Mouse (Mus musculus) brain, embryonic 18.5 days (tissue): ENCODE data around the gene Aicda.
"Not testable (repeated sequence)": the region's sequence is repeated elsewhere in the genome, so short reads cannot be mapped to it uniquely, and the experiment has no call there.

ENCODE experiments used
- DNase-seq: peaks from one replicate; pipeline ENCODE4 v3.0.0-alpha.2; 2012; ENCODE audit warnings: low read depth, low spot score

The Aicda gene

DNA sequence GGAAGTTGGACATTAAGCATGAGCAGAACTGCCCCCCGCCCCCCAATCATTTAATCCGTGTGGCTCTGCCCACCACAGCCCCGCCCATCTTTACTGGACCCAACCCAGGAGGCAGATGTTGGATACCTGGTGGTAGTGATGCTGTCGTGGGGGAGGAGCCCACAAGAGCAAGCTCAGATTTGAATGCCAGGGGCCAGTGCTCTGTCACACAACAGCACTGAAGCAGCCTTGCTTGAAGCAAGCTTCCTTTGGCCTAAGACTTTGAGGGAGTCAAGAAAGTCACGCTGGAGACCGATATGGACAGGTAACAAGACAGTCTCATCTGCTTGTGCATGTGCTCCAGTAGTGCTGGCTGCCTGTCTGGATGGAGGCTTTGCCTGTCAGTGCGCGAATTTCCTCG, at the start of gene Aicda:
TSS of gene Aicda (plus strand) at position 196 of the 400 bp plus-strand sequence.
- no peak for DNase-seq

DNA sequence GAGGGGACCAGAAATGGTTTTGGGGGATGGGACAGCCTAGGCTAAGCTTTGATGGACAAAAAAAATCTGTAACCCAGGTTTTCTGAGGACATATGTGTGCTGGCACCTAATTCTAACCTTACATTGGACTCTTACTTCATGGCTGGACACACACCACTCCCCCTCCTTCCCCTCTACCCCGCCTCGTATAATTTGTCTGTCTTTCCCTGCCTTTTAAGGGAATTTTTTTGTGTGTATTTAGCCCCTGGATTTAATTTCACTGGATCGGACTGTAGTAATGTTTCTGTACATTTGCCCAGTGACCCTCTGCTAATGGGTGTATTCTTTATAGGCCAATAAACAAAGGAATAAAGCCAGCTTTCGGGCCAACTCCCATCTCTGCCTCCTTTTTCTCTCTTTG, 48.6 kb upstream of the Aicda start:
- no peak for DNase-seq

DNA sequence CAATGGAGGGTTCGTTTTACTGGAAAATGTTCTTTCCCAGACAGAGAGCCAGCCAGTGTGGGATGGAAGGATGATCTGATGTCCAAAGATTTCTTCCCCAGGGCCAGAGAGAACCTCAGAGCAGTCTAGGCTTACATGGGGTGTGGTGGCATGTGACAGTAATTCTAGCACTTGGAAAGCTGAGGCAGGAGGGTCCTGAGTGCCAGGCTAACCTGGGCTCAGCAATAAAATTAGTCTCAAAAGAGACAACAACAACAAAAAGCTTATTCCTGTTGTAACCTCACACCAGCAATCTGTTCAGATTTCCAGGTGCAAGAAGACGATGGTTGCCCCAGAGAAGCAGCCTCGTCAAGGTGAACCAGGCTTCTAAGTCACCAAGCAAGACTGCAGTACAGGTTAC, 48.1 kb upstream of the Aicda start, which contains the start of gene Mfap5:
TSS of gene Mfap5 (plus strand) at position 301 of the 400 bp plus-strand sequence.
- no peak for DNase-seq

DNA sequence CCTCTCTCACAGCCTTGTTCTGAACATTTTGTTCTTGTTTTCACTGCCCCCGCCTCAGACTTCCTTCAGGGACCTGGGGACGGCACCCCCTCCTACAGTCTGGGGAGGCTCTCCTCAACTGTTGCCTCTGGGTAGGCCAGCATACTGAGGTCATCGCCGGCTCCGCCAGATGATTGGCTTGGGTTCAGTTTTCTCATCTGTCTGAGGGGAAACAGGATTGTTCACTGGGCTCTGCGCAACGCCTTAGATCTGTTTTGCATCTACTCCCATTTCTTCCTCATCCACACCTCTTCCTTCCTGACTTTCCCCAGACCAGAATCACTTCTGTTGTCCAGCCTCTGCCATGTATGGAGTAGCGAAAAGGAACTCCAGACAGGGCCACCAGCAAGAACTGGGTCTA, 45.1 kb upstream of the Aicda start:
- DNase-seq: no peak

DNA sequence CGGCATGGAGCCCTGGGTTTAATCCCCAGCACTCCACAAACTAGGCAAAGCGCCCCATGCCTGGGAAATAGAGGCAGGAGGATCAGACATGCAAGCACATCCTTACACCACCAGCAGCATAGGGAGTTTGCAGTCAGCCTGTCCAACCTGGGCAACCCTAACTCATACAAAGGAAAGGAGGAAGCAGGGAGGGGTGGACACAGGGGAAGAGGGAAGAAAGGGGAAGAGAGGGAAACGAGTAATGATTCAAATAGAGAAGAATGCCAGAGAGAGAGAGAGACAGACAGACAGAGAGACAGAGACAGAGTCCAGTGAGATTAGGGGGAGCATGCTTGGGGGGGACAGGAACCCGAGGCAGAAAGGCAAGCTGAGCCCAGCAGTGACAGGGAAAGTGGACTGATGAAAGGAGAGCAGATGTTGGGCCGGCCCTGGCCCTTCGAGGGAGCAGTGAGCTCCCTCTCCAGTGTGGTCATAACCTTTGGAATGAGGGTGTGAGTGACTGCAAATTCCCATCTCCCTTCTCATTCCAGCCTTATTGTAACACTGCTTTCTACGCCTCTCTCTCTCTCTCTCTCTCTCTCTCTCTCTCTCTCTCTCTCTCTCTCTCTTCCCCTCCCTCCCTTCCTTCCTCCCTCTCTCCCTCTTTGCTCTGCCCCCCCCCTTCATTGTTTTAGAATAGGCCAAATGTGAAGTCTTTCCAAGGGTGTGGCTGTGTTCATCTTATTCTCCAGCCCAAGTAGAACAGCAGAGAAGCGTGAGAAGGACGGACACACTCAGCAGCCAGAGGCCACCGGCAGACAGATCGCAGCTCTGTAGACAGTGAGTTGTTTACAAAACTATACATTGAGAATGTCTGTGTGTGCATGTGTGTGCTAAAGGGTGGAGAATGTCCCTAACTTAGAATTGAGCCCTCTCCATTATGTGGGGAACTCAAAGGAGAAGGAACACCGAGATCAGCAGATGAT, 40.4 kb upstream of the Aicda start:
- no peak for DNase-seq

DNA sequence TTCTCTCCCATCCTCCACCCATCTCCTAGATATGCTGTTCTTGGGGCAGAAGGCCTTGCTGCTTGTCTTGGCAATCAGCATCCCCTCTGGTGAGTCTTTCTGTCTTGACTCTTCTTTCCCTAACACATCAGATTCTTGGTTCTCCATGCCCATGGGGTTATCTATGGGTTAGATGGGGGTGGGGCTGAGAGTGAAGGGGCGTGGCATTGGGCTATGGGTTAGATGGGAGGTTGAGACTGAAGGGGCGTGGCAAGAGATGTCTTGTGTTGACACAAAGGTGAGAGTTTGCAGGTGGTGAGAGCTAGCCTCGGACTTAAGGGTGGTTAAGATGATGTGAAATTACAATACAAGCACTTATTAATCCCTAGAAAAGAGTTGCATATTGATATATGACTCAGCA, 39.3 kb upstream of the Aicda start:
- no peak for DNase-seq

DNA sequence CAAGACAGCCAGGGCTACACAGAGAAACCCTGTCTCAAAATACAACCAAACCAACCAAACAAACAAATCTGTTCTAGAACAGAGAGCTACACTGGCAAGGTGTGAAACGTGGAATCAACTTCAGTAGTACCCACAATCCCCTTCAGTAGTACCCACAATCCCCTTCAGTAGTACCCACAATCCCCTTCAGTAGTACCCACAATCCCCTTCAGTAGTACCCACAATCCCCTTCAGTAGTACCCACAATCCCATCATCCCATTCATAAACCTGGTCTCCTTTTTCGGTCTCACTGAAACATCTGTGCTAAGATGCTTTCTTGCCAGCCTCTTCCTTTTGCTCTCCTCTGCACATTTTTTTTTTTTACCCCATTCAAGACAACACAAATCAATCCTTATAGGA, 37.8 kb upstream of the Aicda start:
- not testable (repeated sequence) for DNase-seq

DNA sequence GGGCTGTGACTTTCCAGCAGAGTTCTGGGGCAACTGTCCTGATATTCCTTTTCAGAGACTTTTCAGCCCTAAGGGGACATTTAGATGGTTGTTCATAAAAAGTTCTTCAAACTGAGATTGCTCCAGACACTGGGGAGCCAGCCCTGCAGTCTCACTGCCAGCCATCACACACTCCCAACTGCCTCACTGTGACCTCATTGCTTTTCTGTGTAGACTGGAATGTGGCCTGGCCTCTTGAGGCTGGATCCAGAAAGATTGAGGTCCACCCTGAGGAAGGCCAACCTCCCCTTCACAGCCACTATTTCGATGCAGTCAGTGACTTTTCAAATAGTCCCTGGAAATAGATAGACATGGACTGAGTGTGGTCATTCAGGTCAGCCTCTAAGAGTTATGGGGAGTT, 35.9 kb upstream of the Aicda start:
- no peak for DNase-seq

DNA sequence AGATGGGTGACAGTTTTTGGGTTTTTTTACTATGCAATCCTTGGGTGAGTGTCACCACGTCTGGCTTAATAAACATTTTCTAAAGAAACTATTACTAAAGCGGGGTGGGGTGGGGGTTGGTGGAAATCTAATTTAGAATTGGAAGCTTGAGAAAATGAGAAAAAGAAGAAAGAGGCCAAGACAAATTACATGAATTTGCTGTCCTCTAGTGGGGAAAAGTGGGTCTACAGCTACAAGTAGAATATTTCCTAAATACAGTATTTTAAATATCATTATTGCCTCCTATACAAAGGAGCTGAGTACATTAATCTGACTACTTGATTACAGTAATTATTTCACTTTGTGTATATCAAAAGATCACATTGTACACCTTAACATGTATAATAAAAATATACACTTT, 34.2 kb upstream of the Aicda start:
- no peak for DNase-seq

DNA sequence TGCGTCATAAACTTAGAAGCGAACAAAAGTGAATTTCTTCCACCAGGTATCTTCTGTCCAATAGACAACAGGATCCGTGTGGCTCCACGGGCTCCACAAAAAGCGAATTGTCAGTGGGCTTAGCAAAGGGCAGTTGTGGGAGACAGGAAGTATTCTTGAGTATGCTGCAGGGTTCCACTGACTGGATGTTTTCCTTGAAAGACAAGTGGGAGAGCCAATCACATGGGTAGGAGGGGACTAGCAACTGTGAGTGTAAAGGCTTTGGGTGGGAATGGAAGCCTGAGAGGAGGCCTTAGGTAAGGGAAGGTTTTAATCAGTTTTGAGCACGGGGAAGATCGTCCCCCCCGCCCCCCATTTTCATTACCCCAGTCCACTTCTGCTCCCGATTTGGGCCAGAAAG, 31.0 kb upstream of the Aicda start:
- DNase-seq: peak; percentile 40

DNA sequence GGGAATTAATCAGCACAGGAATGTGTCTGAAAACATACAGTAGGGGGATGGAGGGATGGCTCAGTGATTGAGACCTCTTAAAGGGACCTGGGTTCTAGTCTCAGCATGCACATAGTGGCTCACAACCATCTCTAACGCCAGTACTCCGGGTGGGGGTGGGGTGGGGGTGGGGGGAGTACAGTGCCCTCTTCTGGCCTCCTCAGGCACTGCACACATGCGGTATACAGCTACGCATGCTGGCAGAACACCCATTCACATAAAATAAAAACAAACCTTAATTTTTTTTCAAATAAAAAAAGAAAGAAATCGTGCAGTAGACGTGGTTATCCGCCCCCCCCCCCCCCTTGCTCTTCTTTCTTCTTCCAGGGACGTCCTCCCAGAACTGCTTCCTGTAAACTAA, 30.3 kb upstream of the Aicda start:
- DNase-seq: no peak

DNA sequence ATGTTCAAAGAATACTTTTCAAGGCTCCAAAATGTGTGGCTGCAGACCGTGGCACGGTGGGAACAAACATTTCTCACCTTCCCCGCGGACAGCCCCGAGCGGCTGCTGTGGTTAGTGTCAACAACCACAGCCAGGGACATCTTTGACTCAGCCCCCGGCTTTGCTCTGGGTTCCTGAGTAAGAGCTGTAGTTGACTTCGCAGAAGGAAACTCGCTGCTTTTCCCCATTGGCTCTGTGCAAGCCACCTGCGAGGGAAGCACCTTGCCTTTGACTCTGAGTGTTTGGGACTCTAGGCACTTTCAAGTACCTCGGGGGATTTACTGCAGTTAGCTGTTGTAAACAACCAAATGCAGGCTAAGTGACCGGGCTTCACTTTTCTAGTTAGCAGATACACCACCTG, 26.0 kb upstream of the Aicda start:
- no peak for DNase-seq

DNA sequence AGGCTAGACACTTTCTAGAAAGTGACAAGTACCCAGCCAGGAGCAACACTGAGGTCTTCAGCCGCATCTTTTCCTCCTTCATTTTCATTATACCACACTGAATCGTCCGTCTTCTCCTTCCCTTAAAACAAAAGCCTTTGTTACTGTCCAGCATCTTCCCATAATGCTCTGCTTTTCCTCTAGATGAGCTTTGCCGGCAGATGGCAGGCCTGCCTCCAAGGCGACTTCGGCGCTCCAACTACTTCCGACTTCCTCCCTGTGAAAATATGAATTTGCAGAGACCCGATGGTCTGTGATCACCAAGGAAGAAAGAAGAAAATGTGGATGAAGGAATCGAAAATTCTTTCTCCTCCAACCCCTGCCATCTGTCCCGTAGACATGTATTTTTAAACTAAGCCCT, 25.5 kb upstream of the Aicda start:
- DNase-seq: no peak

DNA sequence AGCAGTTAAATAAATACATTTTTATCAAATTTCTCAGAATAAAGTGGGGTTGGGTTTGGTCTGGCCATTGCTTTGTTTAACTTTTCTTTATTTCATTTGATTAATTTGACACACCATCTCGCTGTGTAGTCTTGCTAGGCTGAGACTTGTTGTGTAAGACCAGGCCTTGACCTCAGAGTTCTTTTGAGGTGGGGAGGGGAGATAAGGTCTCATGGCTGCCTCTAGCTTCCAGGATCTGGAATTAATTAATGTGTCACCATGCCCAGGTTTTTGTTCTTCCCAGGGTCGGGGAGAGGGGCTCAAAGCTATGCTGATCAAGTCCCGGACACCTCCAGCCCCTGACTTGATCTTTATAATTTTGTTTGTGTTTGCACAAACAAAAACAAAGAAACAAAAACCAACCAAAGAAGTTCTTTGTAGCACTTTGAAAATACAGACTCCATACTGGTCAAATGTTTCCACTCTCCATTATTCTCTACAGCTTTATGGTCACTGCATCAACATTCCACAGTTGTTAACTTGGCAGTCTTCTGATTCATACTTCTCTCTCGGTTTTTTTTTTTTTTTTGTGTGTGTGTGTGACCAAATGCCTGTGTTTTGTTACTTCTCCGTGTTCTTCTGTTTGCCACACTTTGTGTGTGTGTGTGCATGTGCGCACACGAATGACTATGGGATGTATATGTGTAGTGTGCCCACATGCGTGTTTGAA, 22.0 kb upstream of the Aicda start:
- DNase-seq: no peak

DNA sequence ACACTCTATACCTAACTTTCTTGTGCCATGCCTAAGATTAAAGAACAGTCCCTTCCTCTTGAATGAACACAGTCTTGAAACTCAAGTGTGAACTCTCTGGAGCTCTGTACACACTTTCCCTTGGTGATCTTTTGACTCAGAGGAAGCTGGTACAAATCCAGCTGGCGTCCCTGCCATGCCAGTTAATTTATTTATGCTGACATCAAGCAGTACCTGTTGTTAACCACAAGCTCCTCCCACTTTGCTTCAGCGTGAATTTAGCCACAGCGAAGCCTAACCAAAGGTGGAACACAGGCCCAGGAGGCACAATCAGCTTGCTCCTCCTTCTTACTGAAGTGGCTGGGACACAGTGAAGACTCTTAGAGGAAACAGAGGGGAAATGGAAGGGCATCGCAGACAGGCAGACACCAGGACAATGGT, 20.7 kb upstream of the Aicda start:
- DNase-seq: no peak

DNA sequence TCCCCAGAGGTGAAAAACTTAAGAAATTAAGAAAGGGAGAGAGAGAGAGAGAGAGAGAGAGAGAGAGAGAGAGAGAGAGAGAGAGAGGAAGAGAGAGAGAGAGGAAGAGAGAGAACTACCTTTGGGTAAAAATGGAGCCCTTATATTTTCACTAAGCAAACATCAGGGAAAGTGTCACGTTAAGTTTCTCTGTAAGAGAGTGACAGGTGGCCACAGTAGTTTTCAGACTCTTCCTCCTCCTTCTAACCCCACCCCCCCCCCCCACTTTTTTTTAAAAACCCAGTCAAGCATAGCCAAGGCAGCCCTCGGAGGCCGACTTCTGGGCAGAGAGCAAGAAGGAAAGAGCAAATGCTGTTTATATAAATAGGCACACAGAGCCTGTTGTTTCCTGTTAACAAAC, 19.6 kb upstream of the Aicda start:
- DNase-seq: no peak

DNA sequence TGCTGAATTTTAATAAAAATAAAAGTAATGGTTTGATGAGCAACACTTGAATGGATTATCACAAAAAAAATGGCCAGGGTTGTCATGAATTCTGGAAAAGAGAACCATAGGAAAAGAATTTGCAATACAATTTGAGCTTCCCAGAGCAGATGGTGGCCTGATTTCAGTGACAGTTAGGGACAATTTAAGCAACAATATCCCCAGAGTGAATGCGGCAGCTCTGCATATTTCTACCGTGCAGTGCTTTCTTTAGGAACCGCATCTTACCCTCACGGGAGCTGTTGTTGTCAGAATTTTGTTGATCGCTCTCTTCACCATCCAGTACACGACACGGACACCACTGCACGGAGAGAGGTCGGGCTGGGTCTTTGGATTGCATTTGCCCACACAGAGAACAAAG, 14.0 kb upstream of the Aicda start:
- DNase-seq: no peak

DNA sequence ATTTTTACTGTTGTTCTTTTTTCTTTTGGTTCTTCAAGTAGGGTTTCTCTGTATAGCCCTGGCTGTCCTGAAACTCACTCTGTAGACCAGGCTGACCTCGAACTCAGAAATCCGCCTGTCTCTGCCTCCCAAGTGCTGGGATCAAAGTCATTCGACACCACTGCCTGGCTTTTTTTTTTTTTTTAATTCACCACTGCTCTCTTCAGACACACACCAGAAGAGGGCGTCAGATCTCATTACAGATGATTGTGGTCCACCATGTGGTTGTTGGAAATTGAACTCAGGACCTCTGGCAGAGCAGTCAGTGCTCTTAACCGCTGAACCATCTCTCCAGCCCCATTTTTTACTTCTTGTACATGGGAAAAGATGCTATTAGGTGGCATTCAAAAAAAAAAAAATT, 11.1 kb upstream of the Aicda start:
- not testable (repeated sequence) for DNase-seq

DNA sequence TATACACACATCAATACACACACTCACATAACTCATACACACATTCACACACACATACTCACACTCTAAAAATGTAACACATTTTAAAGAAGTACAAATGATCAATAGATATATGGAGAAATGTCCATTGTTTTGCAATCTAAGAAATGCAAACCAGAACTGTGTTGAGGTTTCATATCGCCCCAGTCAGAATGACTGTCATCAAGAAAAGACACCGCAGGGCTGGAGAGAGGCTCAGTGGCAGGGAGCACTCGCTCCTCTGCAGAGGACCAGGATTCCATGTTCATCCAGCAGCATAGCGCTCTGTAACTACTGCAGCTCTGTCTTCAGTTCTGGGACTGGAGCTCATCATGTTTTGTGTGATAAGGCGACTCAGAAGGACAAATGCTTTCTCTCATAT, 10.0 kb upstream of the Aicda start:
- DNase-seq: no peak

DNA sequence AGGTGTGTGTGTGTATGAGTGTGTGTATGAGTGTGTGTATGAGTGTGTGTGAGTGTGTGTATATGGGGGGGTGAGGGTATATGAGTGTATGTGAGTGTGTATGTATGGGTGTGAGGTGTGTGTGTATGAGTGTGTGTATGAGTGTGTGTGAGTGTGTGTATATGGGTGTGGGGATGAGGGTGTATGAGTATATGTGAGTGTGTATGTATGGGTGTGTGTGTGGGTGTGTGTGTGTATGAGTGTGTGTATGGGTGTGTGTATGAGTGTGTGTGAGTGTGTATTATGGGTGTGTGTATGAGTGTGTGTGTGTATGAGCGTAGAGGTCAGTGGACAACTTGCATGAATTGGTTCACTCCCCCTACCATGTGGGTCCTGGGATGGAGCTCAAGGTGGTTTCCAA, 8.9 kb upstream of the Aicda start:
- DNase-seq: no peak

DNA sequence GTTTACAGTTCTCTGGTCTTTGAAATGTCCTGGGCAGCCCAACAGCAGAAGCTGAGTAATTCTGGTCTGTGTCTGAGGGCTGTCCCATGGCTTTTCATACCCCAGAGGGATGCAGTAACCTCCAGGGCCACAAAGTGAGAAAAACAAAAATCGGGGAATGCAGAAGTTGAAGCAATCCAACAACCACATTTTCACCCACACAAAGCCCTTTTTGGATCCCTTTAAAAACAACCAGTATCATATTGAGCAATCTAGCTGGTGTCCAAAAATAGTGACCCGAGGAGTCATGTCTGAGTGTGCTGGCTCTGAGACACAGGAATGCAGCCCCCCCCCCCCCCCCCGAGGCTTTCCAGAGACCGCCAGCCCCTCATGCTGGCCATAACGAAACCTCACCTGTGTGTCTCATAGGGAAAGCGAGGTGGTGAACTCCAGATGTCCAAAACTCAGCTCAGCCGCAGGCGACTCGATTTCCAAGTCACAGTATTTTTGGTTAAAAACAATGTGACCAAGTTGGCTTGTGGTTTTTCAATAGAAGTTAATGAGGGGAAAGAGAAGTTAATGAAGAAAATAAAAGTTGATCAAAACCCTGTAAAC, 8.2 kb upstream of the Aicda start:
- no peak for DNase-seq

DNA sequence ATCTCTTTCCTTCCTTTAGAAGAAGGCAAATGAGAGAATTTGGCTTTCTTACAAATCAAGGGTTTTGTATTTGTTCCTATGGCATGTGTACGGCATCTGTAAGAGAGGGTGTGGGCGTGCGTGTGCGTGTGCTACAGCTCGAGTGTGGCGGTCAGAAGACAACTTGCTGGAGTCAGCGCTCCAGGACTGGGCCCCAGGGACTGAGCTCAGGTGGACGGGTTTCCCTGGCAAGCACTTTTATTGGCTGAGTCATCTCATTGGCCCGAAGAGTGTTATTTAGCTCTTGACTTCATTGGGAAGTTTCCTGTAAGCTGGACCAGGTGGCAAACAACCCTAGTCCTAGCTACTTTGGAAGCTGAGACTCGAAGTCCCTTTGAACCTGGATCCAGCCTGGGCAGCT, 7.7 kb upstream of the Aicda start:
- no peak for DNase-seq

DNA sequence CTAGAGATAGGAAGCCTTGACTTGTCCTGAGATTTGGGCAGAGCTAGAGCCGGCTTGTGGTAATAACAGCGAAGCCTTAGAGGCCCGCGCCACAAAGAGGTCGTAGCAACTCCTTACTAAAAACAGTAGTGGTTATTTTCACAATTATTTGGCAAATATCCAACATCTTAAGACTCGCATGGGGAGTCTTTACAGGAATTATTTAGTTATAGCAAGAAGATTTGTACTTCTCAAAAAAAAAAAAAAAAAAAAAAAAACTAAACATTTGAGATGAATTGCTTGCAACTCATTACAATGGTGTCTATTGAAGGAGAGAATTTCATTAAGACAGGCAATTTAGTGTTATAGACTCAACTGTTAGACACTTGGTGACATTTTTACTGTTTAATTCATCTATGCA, 501 bp downstream of the Aicda start:
- no peak for DNase-seq
